Mouse (Mus musculus) kidney, adult 9 months (tissue): ENCODE data around the gene Dmwd.
"Not testable (repeated sequence)": the region's sequence is repeated elsewhere in the genome, so short reads cannot be mapped to it uniquely, and the experiment has no call there.

Experiments
- DNase-seq: peaks from one replicate; pipeline ENCODE4 v3.0.0; 2022

Dmwd gene

GRCm38 (mm10) chr7:19075723-19076585 lies at the start of gene Dmwd:
Gene Dmwd, plus strand, starts transcription at chr7:19076227.
- DNase-seq: peak; percentile 97

DNA sequence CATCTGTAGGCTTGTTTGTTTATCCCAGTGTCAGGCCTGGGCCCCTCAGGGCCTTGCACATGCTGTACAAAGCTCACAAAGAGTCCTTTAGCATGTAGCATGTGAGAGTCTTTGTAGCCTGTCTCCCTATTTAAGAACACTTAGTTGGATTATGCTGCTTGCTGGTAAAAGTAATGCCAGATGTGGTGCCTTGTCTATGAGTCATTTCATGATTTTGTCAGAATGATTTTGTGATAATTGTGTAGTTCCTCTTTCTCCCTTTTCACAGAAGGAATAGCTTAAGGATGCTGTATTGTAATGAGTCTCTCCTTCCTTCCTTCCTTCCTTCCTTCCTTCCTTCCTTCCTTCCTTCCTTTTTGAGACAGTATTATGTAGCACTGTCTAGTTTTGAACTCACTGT lies 48.0 kb upstream of the Dmwd start:
- no peak for DNase-seq

DNA sequence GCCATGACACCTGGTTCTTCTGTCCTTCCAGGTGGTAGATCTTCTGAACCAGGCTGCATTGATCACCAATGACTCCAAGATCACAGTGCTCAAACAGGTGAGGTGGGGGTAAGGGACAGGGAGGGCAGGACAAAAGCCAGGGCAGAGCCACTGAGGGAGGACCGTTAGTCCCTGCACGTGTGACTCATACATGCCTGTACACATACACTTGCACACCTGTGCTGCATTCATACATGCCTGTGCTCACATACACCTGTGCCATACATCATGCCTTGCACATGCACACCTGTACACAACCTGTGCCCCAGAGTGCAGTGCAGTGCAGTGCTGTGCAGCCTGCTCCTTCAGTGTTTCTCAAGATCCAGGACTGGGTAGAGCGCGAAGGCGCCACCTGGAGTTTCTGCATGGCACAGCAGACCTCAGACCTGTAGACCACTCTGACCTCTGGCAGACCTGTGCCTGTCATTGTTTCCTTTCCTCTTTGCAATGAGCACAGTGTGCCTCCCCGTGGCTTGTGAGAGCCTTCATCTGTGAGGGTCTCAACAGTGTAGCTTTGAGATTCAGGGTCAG lies 46.9 kb upstream of the Dmwd start:
- peak; percentile 71 for DNase-seq

GRCm38 (mm10) chr7:19031641-19032040 lies 44.4 kb upstream of the Dmwd start:
- peak; percentile 29 for DNase-seq

DNA sequence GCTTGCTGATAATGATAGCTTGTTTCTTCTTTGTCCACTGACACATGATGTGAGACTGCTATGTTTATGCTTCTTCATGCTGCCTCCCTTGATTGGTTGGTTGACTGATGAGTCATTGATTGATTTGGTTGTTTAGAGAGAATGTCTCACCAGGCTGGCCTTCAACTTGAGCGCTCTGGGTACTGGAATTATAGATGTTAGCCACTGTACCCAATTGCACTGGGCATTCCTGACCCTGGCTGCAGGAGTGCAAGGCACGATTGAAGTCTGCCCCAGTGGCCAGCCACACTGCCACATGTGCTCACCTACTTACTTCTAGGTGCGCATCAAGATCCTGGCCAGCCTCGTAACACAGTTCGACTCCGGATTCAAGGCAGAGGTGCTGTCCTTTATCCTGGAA lies 31.4 kb upstream of the Dmwd start:
- no peak for DNase-seq

DNA sequence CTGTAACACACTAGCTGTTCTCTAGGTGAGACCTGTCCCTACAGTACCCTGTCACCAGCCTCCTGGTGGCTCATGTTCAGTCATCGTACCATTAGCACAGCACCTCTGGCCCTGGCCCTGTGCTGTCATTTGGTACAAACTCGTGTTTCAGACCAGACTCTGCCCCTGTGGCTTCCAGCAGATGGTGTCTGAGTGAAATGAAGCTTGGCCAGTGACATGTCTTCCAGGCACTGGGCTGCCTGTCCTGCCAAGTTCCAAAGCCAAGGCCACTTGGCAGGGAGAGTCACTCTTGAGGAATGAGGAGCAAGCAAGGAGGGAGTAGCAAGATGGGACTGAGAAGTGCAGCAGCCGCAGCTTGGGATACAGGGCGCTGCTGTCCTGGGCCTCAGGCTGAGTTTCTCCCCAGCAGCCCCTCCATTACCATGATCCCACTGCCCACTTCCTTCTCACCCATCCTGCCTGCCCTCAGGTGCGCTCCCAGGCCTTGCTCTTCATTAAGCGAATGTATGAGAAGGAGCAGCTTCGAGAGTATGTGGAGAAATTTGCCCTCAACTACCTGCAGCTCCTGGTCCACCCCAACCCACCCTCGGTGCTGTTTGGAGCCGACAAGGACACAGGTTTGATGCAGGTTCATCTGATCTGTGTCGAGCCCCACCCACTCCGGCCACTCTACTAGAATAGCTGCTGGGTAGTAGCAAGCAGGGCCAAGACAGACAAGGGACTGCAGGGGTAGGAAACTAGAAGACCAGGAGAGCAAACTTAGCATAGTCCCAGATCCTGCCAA lies 29.5 kb upstream of the Dmwd start:
- no peak for DNase-seq

DNA sequence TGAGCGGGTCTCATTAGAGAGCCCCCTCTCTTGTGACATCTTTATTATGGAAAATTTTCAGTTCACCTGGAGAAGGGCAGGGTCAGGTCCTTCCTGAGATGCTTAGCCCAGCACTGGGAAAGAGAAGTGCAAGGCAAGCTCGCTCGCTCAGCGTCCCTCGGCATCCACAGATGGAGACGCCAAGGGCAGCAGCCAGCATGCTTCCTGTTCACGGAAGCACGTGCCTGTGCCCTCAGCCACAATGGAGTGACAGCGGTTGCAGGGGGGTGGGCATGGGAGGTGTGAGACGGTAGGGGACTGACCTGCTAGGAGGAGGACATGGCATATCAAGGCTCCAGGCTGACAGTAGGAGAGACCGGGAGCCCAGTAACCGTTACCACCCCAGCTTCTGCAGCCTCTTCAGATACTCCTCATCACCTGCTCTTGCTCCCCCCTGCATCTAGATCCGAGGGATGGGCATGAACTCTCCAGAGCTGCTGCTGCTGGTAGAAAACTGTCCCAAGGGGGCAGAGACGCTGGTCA lies 28.0 kb upstream of the Dmwd start:
- DNase-seq: no peak

GRCm38 (mm10) chr7:19049252-19049651 lies 26.8 kb upstream of the Dmwd start:
- no peak for DNase-seq

DNA sequence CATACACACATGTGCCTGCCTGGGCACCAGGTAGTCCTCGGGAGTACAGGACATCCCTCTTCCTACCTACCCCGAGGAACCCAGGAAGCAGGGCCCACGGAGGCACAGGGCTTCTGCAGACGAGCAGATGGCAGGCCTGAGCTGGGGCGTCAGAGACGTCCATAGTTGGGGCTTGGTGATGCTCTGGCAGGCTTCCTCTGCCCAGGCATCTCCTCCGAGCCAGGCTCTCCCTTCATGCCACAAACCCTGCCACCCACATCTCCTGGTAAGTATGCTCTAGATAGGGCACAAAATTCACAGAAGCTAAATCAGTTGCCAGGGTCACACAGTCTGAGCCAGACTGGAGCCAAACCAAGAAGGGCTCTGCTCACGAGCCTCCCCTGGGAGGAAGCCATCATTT lies 25.9 kb upstream of the Dmwd start:
- DNase-seq: no peak

DNA sequence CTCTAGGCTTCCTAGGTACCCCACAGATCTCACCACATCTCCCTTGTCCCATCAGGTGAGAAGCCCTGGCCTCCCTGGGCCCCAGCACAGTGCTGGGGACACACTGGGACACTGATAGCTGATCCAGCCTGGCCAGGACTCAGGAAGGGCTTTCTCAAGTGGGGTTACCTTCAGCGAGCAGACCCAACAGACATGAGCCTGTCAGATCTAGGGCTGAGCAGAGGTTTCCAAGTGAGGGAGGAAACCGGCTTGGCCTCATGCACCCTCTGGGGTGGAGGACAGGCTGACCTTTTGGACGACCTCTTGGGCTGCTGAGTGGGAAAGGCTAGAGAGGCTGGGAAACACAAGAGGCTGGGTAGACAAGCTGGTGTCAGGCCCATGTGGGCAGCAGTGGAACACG lies 24.9 kb upstream of the Dmwd start:
- no peak for DNase-seq

GRCm38 (mm10) chr7:19052345-19053135 lies 23.5 kb upstream of the Dmwd start:
- no peak for DNase-seq

DNA sequence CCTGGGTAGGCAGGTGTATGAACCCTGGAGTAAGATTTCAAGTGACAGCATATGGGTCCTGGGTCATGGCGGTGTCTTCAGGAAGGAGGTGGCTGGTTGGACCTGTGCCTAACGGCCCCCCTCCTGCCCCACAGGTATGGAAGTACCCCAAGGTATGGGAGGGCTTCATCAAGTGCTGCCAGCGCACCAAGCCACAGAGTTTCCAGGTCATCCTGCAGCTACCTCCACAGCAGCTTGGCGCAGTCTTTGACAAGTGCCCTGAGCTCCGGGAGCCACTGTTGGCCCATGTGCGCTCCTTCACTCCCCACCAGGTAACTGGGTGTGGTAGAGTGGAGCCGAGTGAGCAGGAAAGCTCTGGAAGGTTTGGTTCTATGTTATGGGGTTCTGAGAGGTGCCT lies 22.9 kb upstream of the Dmwd start:
- no peak for DNase-seq

DNA sequence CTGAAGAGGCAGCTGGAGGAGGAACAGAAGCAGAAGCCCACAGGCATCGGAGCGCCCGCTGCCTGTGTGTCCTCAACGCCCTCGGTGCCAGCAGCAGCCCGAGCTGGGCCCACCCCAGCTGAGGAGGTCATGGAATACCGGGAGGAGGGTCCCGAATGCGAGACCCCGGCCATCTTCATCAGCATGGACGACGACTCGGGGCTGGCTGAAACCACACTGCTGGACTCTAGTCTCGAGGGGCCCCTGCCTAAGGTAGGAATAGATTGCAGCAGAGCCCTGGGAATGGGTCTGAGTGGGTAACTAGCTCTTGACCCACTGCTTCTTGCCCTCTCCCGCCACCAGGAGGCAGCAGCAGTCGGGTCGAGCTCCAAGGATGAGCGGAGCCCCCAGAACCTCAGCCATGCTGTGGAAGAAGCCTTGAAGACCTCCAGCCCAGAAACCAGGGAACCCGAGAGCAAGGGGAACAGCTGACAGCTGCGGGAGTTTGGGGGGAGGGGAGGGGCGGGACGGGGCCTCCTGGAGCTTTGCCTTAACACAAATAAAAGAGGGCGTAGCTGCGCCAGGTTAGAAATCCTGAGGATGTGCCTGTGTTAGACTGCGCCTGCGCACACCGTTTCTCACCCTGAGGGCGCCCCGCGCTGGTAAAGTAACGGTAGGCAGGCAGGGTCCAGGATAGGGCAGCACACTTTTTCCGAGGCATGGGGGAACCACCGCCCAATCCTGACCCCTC lies 21.8 kb upstream of the Dmwd start, which contains the start of gene Rsph6a:
TSS of gene Rsph6a (plus strand) at position 644 of the 730 bp plus-strand sequence.
- DNase-seq: no peak

GRCm38 (mm10) chr7:19054777-19055076 lies 21.3 kb upstream of the Dmwd start:
- no peak for DNase-seq

DNA sequence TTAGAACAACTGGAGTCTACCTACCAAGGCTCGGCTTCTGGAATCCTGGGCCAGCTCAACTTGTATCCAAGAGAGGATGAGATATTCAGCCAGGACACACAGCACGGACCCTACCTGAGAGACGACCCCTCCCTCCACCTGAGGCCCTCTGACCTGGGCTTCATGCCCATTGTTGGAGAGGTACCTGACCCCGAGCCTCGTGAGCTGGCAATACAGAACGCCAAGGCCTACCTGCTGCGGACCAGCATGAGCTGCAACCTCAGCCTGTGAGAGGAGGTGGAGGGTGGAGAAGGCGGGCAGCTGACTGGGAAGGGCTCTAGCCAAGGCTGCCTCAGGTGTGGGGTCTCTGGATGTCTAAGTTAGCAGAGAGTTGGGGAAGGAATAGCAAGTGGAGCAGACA lies 20.9 kb upstream of the Dmwd start:
- no peak for DNase-seq

- no peak for DNase-seq
These were observed 18.6 kb upstream of the Dmwd start for GRCm38 (mm10) chr7:19057405-19057804.

DNA sequence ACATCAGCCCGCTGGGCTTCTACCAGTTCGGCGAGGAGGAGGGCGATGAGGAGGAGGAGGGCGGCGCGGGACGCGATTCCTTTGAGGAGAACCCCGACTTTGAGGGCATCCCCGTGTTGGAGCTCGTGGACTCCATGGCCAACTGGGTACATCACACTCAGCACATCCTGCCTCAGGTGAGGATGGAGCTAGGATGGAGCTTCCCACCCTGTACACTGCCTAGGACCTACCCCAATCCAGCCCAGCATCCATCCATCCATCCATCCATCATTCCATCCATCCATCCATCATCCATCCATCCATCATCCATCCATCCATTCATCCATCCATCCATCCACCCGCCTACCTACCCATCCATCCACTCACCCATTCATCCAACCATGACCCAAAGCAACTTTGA lies 10.1 kb upstream of the Dmwd start:
- DNase-seq: no peak

DNA sequence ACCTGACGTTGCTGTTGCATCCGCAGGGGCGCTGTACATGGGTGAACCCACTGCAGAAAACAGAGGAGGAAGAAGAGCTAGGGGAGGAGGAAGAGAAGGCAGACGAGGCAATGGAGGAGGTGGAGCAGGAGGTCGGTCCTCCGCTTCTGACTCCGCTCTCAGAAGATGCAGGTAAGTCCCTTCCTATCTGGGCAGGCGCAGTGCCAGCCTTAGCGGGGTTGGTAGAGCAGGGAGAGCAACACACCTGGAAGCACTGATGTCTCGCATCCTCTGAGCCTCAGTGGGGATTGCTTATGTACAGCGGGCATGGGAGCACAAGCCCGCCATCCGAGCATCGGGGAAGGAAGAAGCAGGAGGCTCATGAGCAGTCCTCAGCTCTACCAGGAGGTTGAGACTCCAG lies 9.0 kb upstream of the Dmwd start:
- DNase-seq: no peak

- no peak for DNase-seq
These were observed 8.1 kb upstream of the Dmwd start for GRCm38 (mm10) chr7:19067935-19068334.

DNA sequence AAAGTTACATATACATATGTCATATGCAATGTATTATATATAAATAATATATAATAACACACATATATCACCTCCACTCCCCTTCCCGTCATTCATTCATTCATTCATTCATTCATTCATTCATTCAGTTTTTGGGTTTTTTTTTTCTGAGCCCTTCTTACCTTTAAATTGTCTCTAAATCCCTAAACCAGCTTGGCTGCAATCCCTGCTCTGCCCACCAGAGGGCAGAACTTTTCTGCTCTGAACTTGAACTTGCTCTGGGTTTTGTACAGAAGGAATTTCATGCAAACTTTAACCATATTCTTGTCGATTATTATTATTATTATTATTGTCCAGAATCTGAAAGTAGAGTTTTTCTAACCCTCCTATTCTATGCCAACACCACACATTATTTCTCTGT lies 7.3 kb upstream of the Dmwd start:
- DNase-seq: peak; percentile 83

DNA sequence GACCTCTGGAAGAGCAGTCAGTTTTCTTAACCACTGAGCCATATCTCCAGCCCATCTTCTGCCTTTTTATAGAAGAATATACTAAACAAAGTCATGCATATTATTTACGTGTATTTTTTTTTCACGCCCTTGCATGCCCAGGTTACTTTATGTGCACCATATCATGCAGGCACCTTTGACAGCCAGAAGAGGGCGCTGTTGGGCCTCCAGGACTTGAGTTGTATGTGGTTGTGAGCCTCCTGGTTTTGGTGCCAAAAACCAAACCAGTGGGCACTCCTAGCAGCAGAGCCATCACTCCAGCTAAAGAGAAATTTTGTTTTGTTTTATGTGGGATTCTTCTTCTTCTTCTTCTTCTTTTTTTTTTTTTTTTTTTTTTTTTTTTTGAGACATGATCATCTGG lies 6.5 kb upstream of the Dmwd start:
- DNase-seq: no peak

- DNase-seq: not testable (repeated sequence)
These were observed 5.0 kb upstream of the Dmwd start for GRCm38 (mm10) chr7:19071024-19071423.
